Mouse (Mus musculus): ENCODE results near the gene Prkn. TPM values are rescaled to one million over a fixed set of nuclear protein-coding genes. Genes with fewer than 3 reads are reported as not detected.

The Prkn gene
- polyA plus RNA-seq, 1 experiment from 2014 or later: 3.9 TPM

GRCm38 (mm10) chr17:11411414-11411813 is 571.2 kb downstream of the Prkn start:
- Histone ChIP-seq H3K9ac (replicated peaks; ENCODE audit: low read depth, low read length) (no peak overlapping the region), H3K4me3 (replicated peaks; ENCODE audit: low read length) (no peak overlapping the region), H3K4me2 (ENCODE audit: low read length) (no peak overlapping the region), H3K27ac (ENCODE audit: low read length) (no peak overlapping the region), H3K27me3 (replicated peaks; ENCODE audit: control insufficient read depth, insufficient read depth, low read length) (no peaks in the 10 kb centered on the region), H3K9me3 (ENCODE audit: control insufficient read depth, low read length) (no peaks in the 10 kb centered on the region), H3K36me3 (ENCODE audit: control insufficient read depth, insufficient read depth) (no peaks in the 10 kb centered on the region), H3K4me1 (replicated peaks; ENCODE audit: control insufficient read depth, insufficient read depth, low read length) (no peaks in the 10 kb centered on the region)
- ATAC-seq: no peak
- 85% methylated on average over 10 of the region's 10 CpGs for WGBS

- Histone ChIP-seq H3K4me3 (replicated peaks; ENCODE audit: low read length) (no peak overlapping the region), H3K9ac (replicated peaks; ENCODE audit: low read depth, low read length) (no peak overlapping the region), H3K9me3 (ENCODE audit: control insufficient read depth, low read length) (no peaks in the 10 kb centered on the region), H3K27ac (ENCODE audit: low read length) (no peak overlapping the region), H3K4me2 (ENCODE audit: low read length) (no peak overlapping the region), H3K4me1 (replicated peaks; ENCODE audit: control insufficient read depth, insufficient read depth, low read length) (no peaks in the 10 kb centered on the region), H3K27me3 (replicated peaks; ENCODE audit: control insufficient read depth, insufficient read depth, low read length) (no peaks in the 10 kb centered on the region), H3K36me3 (ENCODE audit: control insufficient read depth, insufficient read depth) (no peaks in the 10 kb centered on the region)
- no peak for ATAC-seq
- WGBS: 61% methylated on average over 5 of the region's 5 CpGs
These were observed 573.5 kb downstream of the Prkn start for GRCm38 (mm10) chr17:11413688-11414087.

GRCm38 (mm10) chr17:11414288-11414687 is 574.1 kb downstream of the Prkn start:
- Histone ChIP-seq H3K9me3 (ENCODE audit: control insufficient read depth, low read length) (no peaks in the 10 kb centered on the region), H3K27ac (ENCODE audit: low read length) (no peak overlapping the region), H3K4me3 (replicated peaks; ENCODE audit: low read length) (no peak overlapping the region), H3K9ac (replicated peaks; ENCODE audit: low read depth, low read length) (no peak overlapping the region), H3K4me1 (replicated peaks; ENCODE audit: control insufficient read depth, insufficient read depth, low read length) (no peaks in the 10 kb centered on the region), H3K27me3 (replicated peaks; ENCODE audit: control insufficient read depth, insufficient read depth, low read length) (no peaks in the 10 kb centered on the region), H3K36me3 (ENCODE audit: control insufficient read depth, insufficient read depth) (no peaks in the 10 kb centered on the region), H3K4me2 (ENCODE audit: low read length) (no peak overlapping the region)
- ATAC-seq: no peak
- WGBS: 84% methylated on average over 4 of the region's 4 CpGs

- H3K27me3 ChIP-seq (replicated peaks; ENCODE audit: control insufficient read depth, insufficient read depth, low read length): no peaks in the 10 kb centered on the region
- no peaks in the 10 kb centered on the region for H3K9me3 ChIP-seq (ENCODE audit: control insufficient read depth, low read length)
- no peaks in the 10 kb centered on the region for H3K36me3 ChIP-seq (ENCODE audit: control insufficient read depth, insufficient read depth)
- ATAC-seq: no peak
- no peak overlapping the region for H3K4me2 ChIP-seq (ENCODE audit: low read length)
- no peaks in the 10 kb centered on the region for H3K4me1 ChIP-seq (replicated peaks; ENCODE audit: control insufficient read depth, insufficient read depth, low read length)
- 87% methylated on average over 3 of the region's 3 CpGs for WGBS
- H3K4me3 ChIP-seq (replicated peaks; ENCODE audit: low read length): no peak overlapping the region
- no peak overlapping the region for H3K9ac ChIP-seq (replicated peaks; ENCODE audit: low read depth, low read length)
- H3K27ac ChIP-seq (ENCODE audit: low read length): no peak overlapping the region
These were observed 577.0 kb downstream of the Prkn start for GRCm38 (mm10) chr17:11417150-11417549.

- Histone ChIP-seq H3K27ac (ENCODE audit: low read length) (no peak overlapping the region), H3K4me3 (replicated peaks; ENCODE audit: low read length) (no peak overlapping the region), H3K9ac (replicated peaks; ENCODE audit: low read depth, low read length) (no peak overlapping the region), H3K36me3 (ENCODE audit: control insufficient read depth, insufficient read depth) (no peaks in the 10 kb centered on the region), H3K9me3 (ENCODE audit: control insufficient read depth, low read length) (no peaks in the 10 kb centered on the region), H3K4me2 (ENCODE audit: low read length) (no peak overlapping the region), H3K4me1 (replicated peaks; ENCODE audit: control insufficient read depth, insufficient read depth, low read length) (no peaks in the 10 kb centered on the region), H3K27me3 (replicated peaks; ENCODE audit: control insufficient read depth, insufficient read depth, low read length) (no peaks in the 10 kb centered on the region)
- 94% methylated on average over 3 of the region's 3 CpGs for whole genome bisulfite sequencing
- ATAC-seq: no peak
These were observed 579.3 kb downstream of the Prkn start for GRCm38 (mm10) chr17:11419484-11419883.

- Histone ChIP-seq H3K4me3 (replicated peaks; ENCODE audit: low read length) (no peak overlapping the region), H3K4me1 (replicated peaks; ENCODE audit: control insufficient read depth, insufficient read depth, low read length) (no peaks in the 10 kb centered on the region), H3K9me3 (ENCODE audit: control insufficient read depth, low read length) (no peaks in the 10 kb centered on the region), H3K4me2 (ENCODE audit: low read length) (no peak overlapping the region), H3K9ac (replicated peaks; ENCODE audit: low read depth, low read length) (no peak overlapping the region), H3K36me3 (ENCODE audit: control insufficient read depth, insufficient read depth) (no peaks in the 10 kb centered on the region), H3K27me3 (replicated peaks; ENCODE audit: control insufficient read depth, insufficient read depth, low read length) (no peaks in the 10 kb centered on the region), H3K27ac (ENCODE audit: low read length) (no peak overlapping the region)
- 73% methylated on average over 6 of the region's 6 CpGs for WGBS
- no peak for ATAC-seq
These were observed 580.7 kb downstream of the Prkn start for GRCm38 (mm10) chr17:11420839-11421238.

- Histone ChIP-seq H3K4me2 (ENCODE audit: low read length) (no peak overlapping the region), H3K4me3 (replicated peaks; ENCODE audit: low read length) (no peak overlapping the region), H3K27ac (ENCODE audit: low read length) (no peak overlapping the region), H3K9ac (replicated peaks; ENCODE audit: low read depth, low read length) (no peak overlapping the region), H3K4me1 (replicated peaks; ENCODE audit: control insufficient read depth, insufficient read depth, low read length) (no peaks in the 10 kb centered on the region), H3K27me3 (replicated peaks; ENCODE audit: control insufficient read depth, insufficient read depth, low read length) (no peaks in the 10 kb centered on the region), H3K9me3 (ENCODE audit: control insufficient read depth, low read length) (no peaks in the 10 kb centered on the region), H3K36me3 (ENCODE audit: control insufficient read depth, insufficient read depth) (no peaks in the 10 kb centered on the region)
- 49% methylated on average over 5 of the region's 5 CpGs for WGBS
- no peak for ATAC-seq
These were observed 581.2 kb downstream of the Prkn start for GRCm38 (mm10) chr17:11421264-11421940.

GRCm38 (mm10) chr17:11431323-11431722 is 591.1 kb downstream of the Prkn start:
- 89% methylated on average over 2 of the region's 2 CpGs for WGBS
- no peaks in the 10 kb centered on the region for H3K27me3 ChIP-seq (replicated peaks; ENCODE audit: control insufficient read depth, insufficient read depth, low read length)
- H3K4me2 ChIP-seq (ENCODE audit: low read length): no peak overlapping the region
- H3K27ac ChIP-seq (ENCODE audit: low read length): no peak overlapping the region
- no peaks in the 10 kb centered on the region for H3K4me1 ChIP-seq (replicated peaks; ENCODE audit: control insufficient read depth, insufficient read depth, low read length)
- ATAC-seq: no peak
- no peaks in the 10 kb centered on the region for H3K9me3 ChIP-seq (ENCODE audit: control insufficient read depth, low read length)
- H3K9ac ChIP-seq (replicated peaks; ENCODE audit: low read depth, low read length): no peak overlapping the region
- H3K4me3 ChIP-seq (replicated peaks; ENCODE audit: low read length): no peak overlapping the region
- no peaks in the 10 kb centered on the region for H3K36me3 ChIP-seq (ENCODE audit: control insufficient read depth, insufficient read depth)

GRCm38 (mm10) chr17:11432593-11432992 is 592.4 kb downstream of the Prkn start:
- Histone ChIP-seq H3K9me3 (ENCODE audit: control insufficient read depth, low read length) (no peaks in the 10 kb centered on the region), H3K9ac (replicated peaks; ENCODE audit: low read depth, low read length) (no peak overlapping the region), H3K4me3 (replicated peaks; ENCODE audit: low read length) (no peak overlapping the region), H3K4me1 (replicated peaks; ENCODE audit: control insufficient read depth, insufficient read depth, low read length) (no peaks in the 10 kb centered on the region), H3K27ac (ENCODE audit: low read length) (no peak overlapping the region), H3K36me3 (ENCODE audit: control insufficient read depth, insufficient read depth) (no peaks in the 10 kb centered on the region), H3K27me3 (replicated peaks; ENCODE audit: control insufficient read depth, insufficient read depth, low read length) (no peaks in the 10 kb centered on the region), H3K4me2 (ENCODE audit: low read length) (no peak overlapping the region)
- no peak for ATAC-seq
- 81% methylated on average over 2 of the region's 2 CpGs for WGBS

- Histone ChIP-seq H3K4me1 (replicated peaks; ENCODE audit: control insufficient read depth, insufficient read depth, low read length) (no peaks in the 10 kb centered on the region), H3K9me3 (ENCODE audit: control insufficient read depth, low read length) (no peaks in the 10 kb centered on the region), H3K9ac (replicated peaks; ENCODE audit: low read depth, low read length) (no peak overlapping the region), H3K27ac (ENCODE audit: low read length) (no peak overlapping the region), H3K4me2 (ENCODE audit: low read length) (no peak overlapping the region), H3K4me3 (replicated peaks; ENCODE audit: low read length) (no peak overlapping the region), H3K27me3 (replicated peaks; ENCODE audit: control insufficient read depth, insufficient read depth, low read length) (no peaks in the 10 kb centered on the region), H3K36me3 (ENCODE audit: control insufficient read depth, insufficient read depth) (no peaks in the 10 kb centered on the region)
- WGBS: 89% methylated on average over 2 of the region's 2 CpGs
- no peak for ATAC-seq
These were observed 622.5 kb downstream of the Prkn start for GRCm38 (mm10) chr17:11462721-11463120.

Measured in forebrain, embryonic 16.5 days (tissue).